Mouse (Mus musculus): ENCODE measurements around the gene Mageb1. TPM values are rescaled to one million over a fixed set of nuclear protein-coding genes. Genes with fewer than 3 reads are reported as not detected.
"Not testable (repeated sequence)": the region's sequence is repeated elsewhere in the genome, so short reads cannot be mapped to it uniquely, and the experiment has no call there.

Mageb1 gene
- total RNA-seq (2021): not detected
- long read RNA-seq, experiment 1: 0 reads
- long read RNA-seq, experiment 2: 0 reads

DNA sequence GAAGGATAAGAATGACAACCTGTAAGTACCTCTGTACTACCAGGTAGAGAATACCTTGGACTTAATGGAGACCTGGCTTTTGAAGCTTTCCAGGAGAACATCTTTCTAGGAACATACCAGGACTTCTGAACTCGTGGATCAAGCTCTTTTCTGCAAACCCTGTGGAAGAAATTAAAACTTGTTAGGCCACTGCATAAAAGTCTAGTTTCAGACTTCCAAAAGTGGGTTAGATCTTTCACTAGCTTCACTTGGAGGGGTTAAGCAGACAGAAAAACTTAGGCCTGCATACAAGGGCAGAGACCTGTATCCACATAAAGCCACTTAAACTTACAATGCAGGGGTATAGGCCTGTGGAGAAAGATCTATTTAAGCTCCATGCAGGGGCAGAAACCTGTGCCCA lies at the start of gene Mageb1:
TSS of gene Mageb1 (minus strand) at position 101 of the 400 bp plus-strand sequence.
- DNase-seq (ENCODE audit: low spot score in 2 of 2): not testable (repeated sequence)

Other genes with a start within 250 kb of the Mageb1 start
- gene Mageb5, start 233.3 kb downstream of the Mageb1 start, total RNA-seq (2021): not detected